Mouse (Mus musculus) testis, adult 2 months (tissue): ENCODE measurements around the gene Tars2. TPM values are rescaled to one million over a fixed set of nuclear protein-coding genes. Genes with fewer than 3 reads are reported as not detected.
"Not testable (repeated sequence)": the region's sequence is repeated elsewhere in the genome, so short reads cannot be mapped to it uniquely, and the experiment has no call there.

Source experiments
- H3K27ac ChIP-seq: fragments of 200-500 bp; 2 replicates; pipeline ENCODE4 v1.5.1; 2012; ENCODE audit warnings: low read depth, low read length; ENCODE audit not compliant: control insufficient read depth, insufficient read depth
- H3K27me3 ChIP-seq: fragments of 200-500 bp; 2 replicates; pipeline ENCODE4 v1.6.1; 2012; ENCODE audit warnings: mild to moderate bottlenecking, low read length, moderate library complexity; ENCODE audit not compliant: control insufficient read depth, insufficient read depth
- H3K36me3 ChIP-seq: fragments of 200-500 bp; 2 replicates; pipeline ENCODE4 v1.6.1; 2012; ENCODE audit warnings: mild to moderate bottlenecking, low read length; ENCODE audit not compliant: control insufficient read depth, insufficient read depth
- H3K4me1 ChIP-seq: fragments of 200-500 bp; 2 replicates; pipeline ENCODE4 v1.6.1; 2012; ENCODE audit warnings: low read length; ENCODE audit not compliant: control insufficient read depth, insufficient read depth
- H3K4me3 ChIP-seq: fragments of 200-500 bp; 2 replicates; pipeline ENCODE4 v1.5.1; 2012; ENCODE audit warnings: low read depth, mild to moderate bottlenecking, low read length, moderate library complexity, mixed read lengths; ENCODE audit not compliant: control insufficient read depth
- CTCF ChIP-seq: fragments of 200-500 bp; IDR thresholded peaks from 2 replicates; pipeline ENCODE4 v1.5.1; 2012; ENCODE audit warnings: low read depth, mild to moderate bottlenecking, inconsistent platforms, low read length, moderate library complexity; ENCODE audit not compliant: control insufficient read depth, insufficient read depth, insufficient replicate concordance
- POLR2A ChIP-seq: fragments of 200-500 bp; IDR thresholded peaks from 2 replicates; pipeline ENCODE4 v1.6.1; 2012; ENCODE audit warnings: low read depth, mild to moderate bottlenecking, inconsistent platforms, low read length, moderate library complexity; ENCODE audit not compliant: control insufficient read depth
- polyA plus RNA-seq: library from polyadenylated mRNA; depleted of rRNA; stranded (reverse); fragments of >200 nt; gene quantifications from 2 replicates; pipeline ENCODE4 v1.2.3, GENCODE M21; 2012; rRNA removed

Tars2 gene
- polyA plus RNA-seq, 1 experiment: 25.7 TPM

GRCm38 (mm10) chr3:95696360-95696759 is 63.6 kb downstream of the Tars2 start:
- TF ChIP-seq CTCF: no peak
- H3K4me3 ChIP-seq: no peak overlapping the region
- no peaks in the 10 kb centered on the region for H3K27me3 ChIP-seq
- H3K27ac ChIP-seq: no peak overlapping the region
- peaks cover 5% of the 10 kb centered on the region for H3K4me1 ChIP-seq
- H3K36me3 ChIP-seq: no peaks in the 10 kb centered on the region

- no peak overlapping the region for H3K27ac ChIP-seq
Measured at GRCm38 (mm10) chr3:95695796-95696195, 64.2 kb downstream of the Tars2 start.

GRCm38 (mm10) chr3:95694808-95695703 is 65.0 kb downstream of the Tars2 start:
- no peaks in the 10 kb centered on the region for H3K36me3 ChIP-seq
- no peaks in the 10 kb centered on the region for H3K27me3 ChIP-seq
- no peak overlapping the region; the same call in 1 of the 2 replicates for H3K27ac ChIP-seq
- peaks cover 2% of the 10 kb centered on the region for H3K4me1 ChIP-seq
- H3K4me3 ChIP-seq: no peak overlapping the region
- no peak for TF ChIP-seq CTCF

More at GRCm38 (mm10) chr3:95695796-95696195, 64.2 kb downstream of the Tars2 start:
- Histone ChIP-seq H3K4me1 (peaks cover 5% of the 10 kb centered on the region), H3K27me3 (no peaks in the 10 kb centered on the region), H3K4me3 (no peak overlapping the region), H3K36me3 (no peaks in the 10 kb centered on the region)
- TF ChIP-seq CTCF (no peak), POLR2A (no peak)

GRCm38 (mm10) chr3:95693821-95694807 is 65.9 kb downstream of the Tars2 start:
- no peaks in the 10 kb centered on the region for H3K36me3 ChIP-seq
- H3K4me1 ChIP-seq: peaks cover 2% of the 10 kb centered on the region
- H3K27ac ChIP-seq: no peak overlapping the region
- TF ChIP-seq CTCF (no peak), POLR2A (no peak)
- H3K27me3 ChIP-seq: no peaks in the 10 kb centered on the region
- no peak overlapping the region for H3K4me3 ChIP-seq

GRCm38 (mm10) chr3:95692677-95693076 is 67.3 kb downstream of the Tars2 start:
- Histone ChIP-seq H3K36me3 (no peaks in the 10 kb centered on the region), H3K27ac (no peak overlapping the region), H3K4me1 (peaks cover 6% of the 10 kb centered on the region), H3K4me3 (no peak overlapping the region), H3K27me3 (no peaks in the 10 kb centered on the region; the same call in 1 of the 2 replicates)
- TF ChIP-seq CTCF (no peak), POLR2A (no peak)

GRCm38 (mm10) chr3:95690552-95690951 is 69.5 kb downstream of the Tars2 start:
- not testable (repeated sequence) for H3K4me3 ChIP-seq
- peaks cover 16% of the 10 kb centered on the region for H3K4me1 ChIP-seq

More at GRCm38 (mm10) chr3:95690552-95690951, 69.5 kb downstream of the Tars2 start:
- not testable (repeated sequence) for H3K27me3 ChIP-seq, H3K36me3 ChIP-seq, H3K27ac ChIP-seq

Other genes starting within 250 kb of the Tars2 start
- 1.6 and 1.7 TPM in 2 replicates for gene Ctss, start 233.4 kb downstream of the Tars2 start, polyA plus RNA-seq
- 19.5 and 29.7 TPM in 2 replicates for gene Hormad1, start 200.5 kb downstream of the Tars2 start, polyA plus RNA-seq
- 6.7 and 7.8 TPM in 2 replicates for gene Golph3l, start 171.3 kb downstream of the Tars2 start, polyA plus RNA-seq
- gene Ensa, start 135.2 kb downstream of the Tars2 start, polyA plus RNA-seq: 11.1 and 13.9 TPM in 2 replicates
- 27.4 and 40.2 TPM in 2 replicates for gene Mcl1, start 101.4 kb downstream of the Tars2 start, polyA plus RNA-seq
- 0.74 and 2.3 TPM in 2 replicates for gene Adamtsl4, start 72.3 kb downstream of the Tars2 start, polyA plus RNA-seq
- gene Ecm1, start 20.6 kb downstream of the Tars2 start, polyA plus RNA-seq: 26.7 and 37.2 TPM in 2 replicates
- 18.4 and 18.6 TPM in 2 replicates for gene Rprd2, start 58.7 kb upstream of the Tars2 start, polyA plus RNA-seq
- 14.9 and 15.5 TPM in 2 replicates for gene Prpf3, start 95.7 kb upstream of the Tars2 start, polyA plus RNA-seq
- gene Mrps21, start 111.3 kb upstream of the Tars2 start, polyA plus RNA-seq: 30.5 and 40.4 TPM in 2 replicates
- 16.2 and 16.5 TPM in 2 replicates for gene Ciart, start 122.0 kb upstream of the Tars2 start, polyA plus RNA-seq
- gene BC028528, start 131.8 kb upstream of the Tars2 start, polyA plus RNA-seq: 1.7 and 2.4 TPM in 2 replicates
- 14.9 and 17.6 TPM in 2 replicates for gene Aph1a, start 133.8 kb upstream of the Tars2 start, polyA plus RNA-seq
- gene Car14, start 144.5 kb upstream of the Tars2 start, polyA plus RNA-seq: 2.0 TPM in 2 replicates
- gene Anp32e, start 169.0 kb upstream of the Tars2 start, polyA plus RNA-seq: 4.4 and 6.0 TPM in 2 replicates
- gene Plekho1, start 235.8 kb upstream of the Tars2 start, polyA plus RNA-seq: 43.8 and 55.7 TPM in 2 replicates